Mouse (Mus musculus): ENCODE measurements around the gene Fhad1. TPM values are rescaled to one million over a fixed set of nuclear protein-coding genes. Genes with fewer than 3 reads are reported as not detected.
"Not testable (repeated sequence)": the region's sequence is repeated elsewhere in the genome, so short reads cannot be mapped to it uniquely, and the experiment has no call there.

Gene Fhad1
- polyA plus RNA-seq, 1 experiment from 2014 or later: 3.9 TPM

DNA sequence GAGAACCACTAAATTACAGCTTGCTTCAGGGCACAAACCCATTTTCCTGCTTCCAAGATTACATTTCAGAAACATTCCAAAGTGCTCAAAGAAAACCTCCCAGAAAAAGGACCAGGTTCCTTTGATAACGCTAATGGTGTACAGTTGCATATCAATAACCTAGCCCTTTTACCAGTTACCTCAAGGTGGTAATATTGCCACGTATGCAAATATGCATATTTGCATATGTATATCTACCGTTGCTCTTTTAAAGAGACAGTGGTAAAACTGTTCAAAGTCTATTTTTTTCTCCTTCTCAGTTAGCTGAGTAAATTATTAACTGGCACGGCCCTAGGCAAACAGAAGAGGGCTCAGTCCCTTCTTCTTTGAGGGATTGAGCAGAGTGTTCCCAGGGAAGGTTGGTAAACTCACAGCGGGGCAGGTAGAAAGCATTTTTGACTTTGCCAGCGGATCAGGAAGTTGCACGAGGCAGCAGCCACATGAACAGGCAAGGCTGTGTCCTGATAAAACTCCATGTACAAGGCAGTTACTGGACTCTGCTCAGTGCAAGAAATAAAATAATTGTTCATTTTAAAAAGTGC is 15.3 kb downstream of the Fhad1 start:
- H3K36me3 ChIP-seq: no peaks in the 10 kb centered on the region
- H3K27me3 ChIP-seq (replicated peaks): no peaks in the 10 kb centered on the region
- peaks cover 7% of the 10 kb centered on the region; the same call in 1 of the 2 replicates for H3K9me3 ChIP-seq (replicated peaks)
- H3K4me1 ChIP-seq (replicated peaks): peaks cover 10% of the 10 kb centered on the region; the same call in 1 of the 2 replicates
- no peak overlapping the region for H3K4me2 ChIP-seq
- H3K9ac ChIP-seq: no peak overlapping the region
- H3K4me3 ChIP-seq: no peak overlapping the region
- ATAC-seq (ENCODE audit: insufficient number of reproducible peaks, low FRiP score): no peak
- 56% methylated on average over 7 of the region's 7 CpGs for whole genome bisulfite sequencing
- H3K27ac ChIP-seq (ENCODE audit: poor library complexity, severe bottlenecking): no peak overlapping the region

GRCm38 (mm10) chr4:141998282-141998821 is 16.5 kb downstream of the Fhad1 start:
- Histone ChIP-seq H3K4me1 (replicated peaks) (peaks cover 10% of the 10 kb centered on the region; the same call in 1 of the 2 replicates), H3K36me3 (no peaks in the 10 kb centered on the region), H3K9me3 (replicated peaks) (peaks cover 7% of the 10 kb centered on the region; the same call in 1 of the 2 replicates), H3K27ac (ENCODE audit: poor library complexity, severe bottlenecking) (no peak overlapping the region), H3K27me3 (replicated peaks) (no peaks in the 10 kb centered on the region), H3K4me3 (peak overlapping the region; percentile 30), H3K4me2 (peak overlapping the region; percentile 56), H3K9ac (no peak overlapping the region)
- 26% methylated on average over 11 of the region's 11 CpGs for WGBS
- ATAC-seq (ENCODE audit: insufficient number of reproducible peaks, low FRiP score): no peak

- Histone ChIP-seq H3K9ac (no peak overlapping the region), H3K4me1 (replicated peaks) (peaks cover 10% of the 10 kb centered on the region; the same call in 1 of the 2 replicates), H3K27ac (ENCODE audit: poor library complexity, severe bottlenecking) (no peak overlapping the region), H3K9me3 (replicated peaks) (no peaks in the 10 kb centered on the region), H3K27me3 (replicated peaks) (no peaks in the 10 kb centered on the region), H3K4me3 (no peak overlapping the region), H3K36me3 (no peaks in the 10 kb centered on the region), H3K4me2 (no peak overlapping the region)
- WGBS: 73% methylated on average over 3 of the region's 3 CpGs
- no peak for ATAC-seq (ENCODE audit: insufficient number of reproducible peaks, low FRiP score)
These were observed 18.0 kb downstream of the Fhad1 start for GRCm38 (mm10) chr4:141996880-141997279.

- no peaks in the 10 kb centered on the region for H3K36me3 ChIP-seq
- H3K4me1 ChIP-seq (replicated peaks): peaks cover 10% of the 10 kb centered on the region; the same call in 1 of the 2 replicates
- 54% methylated on average over 7 of the region's 7 CpGs for WGBS
- no peak overlapping the region for H3K27ac ChIP-seq (ENCODE audit: poor library complexity, severe bottlenecking)
- no peak overlapping the region for H3K4me3 ChIP-seq
- H3K27me3 ChIP-seq (replicated peaks): no peaks in the 10 kb centered on the region
- H3K4me2 ChIP-seq: no peak overlapping the region
- no peak overlapping the region for H3K9ac ChIP-seq
- no peak for ATAC-seq (ENCODE audit: insufficient number of reproducible peaks, low FRiP score)
- H3K9me3 ChIP-seq (replicated peaks): no peaks in the 10 kb centered on the region
These were observed 18.8 kb downstream of the Fhad1 start for GRCm38 (mm10) chr4:141996086-141996485.

DNA sequence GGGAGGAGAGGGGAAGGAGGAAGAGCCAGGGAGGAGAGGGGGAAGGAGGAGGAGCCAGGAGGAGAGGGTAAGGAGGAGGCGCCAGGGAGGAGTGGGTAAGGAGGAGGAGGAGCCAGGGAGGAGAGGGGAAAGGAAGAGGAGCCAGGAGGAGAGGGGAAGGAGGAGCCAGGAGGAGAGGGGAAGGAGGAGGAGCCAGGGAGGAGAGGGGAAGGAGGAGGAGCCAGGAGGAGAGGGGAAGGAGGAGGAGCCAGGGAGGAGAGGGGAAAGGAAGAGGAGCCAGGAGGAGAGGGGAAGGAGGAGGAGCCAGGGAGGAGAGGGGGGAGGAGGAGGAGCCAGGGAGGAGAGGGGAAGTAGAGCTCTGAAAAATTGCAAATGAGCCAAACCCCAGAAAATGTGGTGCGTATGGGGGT is 20.8 kb downstream of the Fhad1 start:
- not testable (repeated sequence) for H3K36me3 ChIP-seq; H3K4me2 ChIP-seq; ATAC-seq (ENCODE audit: insufficient number of reproducible peaks, low FRiP score); H3K9me3 ChIP-seq (replicated peaks); H3K27ac ChIP-seq (ENCODE audit: poor library complexity, severe bottlenecking); H3K4me3 ChIP-seq; H3K9ac ChIP-seq; H3K4me1 ChIP-seq (replicated peaks); H3K27me3 ChIP-seq (replicated peaks)
- WGBS: 51% methylated on average over 2 of the region's 2 CpGs

GRCm38 (mm10) chr4:141993347-141994061 is 21.4 kb downstream of the Fhad1 start:
- Histone ChIP-seq H3K27me3 (replicated peaks) (no peaks in the 10 kb centered on the region), H3K9ac (no peak overlapping the region), H3K36me3 (no peaks in the 10 kb centered on the region), H3K4me3 (no peak overlapping the region), H3K27ac (ENCODE audit: poor library complexity, severe bottlenecking) (no peak overlapping the region), H3K4me2 (no peak overlapping the region), H3K9me3 (replicated peaks) (no peaks in the 10 kb centered on the region), H3K4me1 (replicated peaks) (peaks cover 9% of the 10 kb centered on the region; the same call in 1 of the 2 replicates)
- no peak for ATAC-seq (ENCODE audit: insufficient number of reproducible peaks, low FRiP score)
- 68% methylated on average over 5 of the region's 5 CpGs for WGBS

GRCm38 (mm10) chr4:141992530-141993204 is 22.2 kb downstream of the Fhad1 start:
- Histone ChIP-seq H3K4me3 (no peak overlapping the region), H3K27me3 (replicated peaks) (no peaks in the 10 kb centered on the region), H3K9ac (no peak overlapping the region), H3K9me3 (replicated peaks) (no peaks in the 10 kb centered on the region), H3K36me3 (no peaks in the 10 kb centered on the region), H3K4me1 (replicated peaks) (peaks cover 5% of the 10 kb centered on the region; the same call in 1 of the 2 replicates), H3K4me2 (no peak overlapping the region), H3K27ac (ENCODE audit: poor library complexity, severe bottlenecking) (no peak overlapping the region)
- peak; percentile 23; the same call in 1 of the 2 replicates for ATAC-seq (ENCODE audit: insufficient number of reproducible peaks, low FRiP score)
- 74% methylated on average over 14 of the region's 14 CpGs for WGBS

- 71% methylated on average over 1 of the region's 1 CpGs for WGBS
- Histone ChIP-seq H3K27me3 (replicated peaks) (no peaks in the 10 kb centered on the region), H3K4me3 (no peak overlapping the region), H3K9me3 (replicated peaks) (no peaks in the 10 kb centered on the region), H3K9ac (no peak overlapping the region), H3K4me2 (no peak overlapping the region), H3K4me1 (replicated peaks) (no peaks in the 10 kb centered on the region), H3K27ac (ENCODE audit: poor library complexity, severe bottlenecking) (no peak overlapping the region), H3K36me3 (no peaks in the 10 kb centered on the region)
- no peak for ATAC-seq (ENCODE audit: insufficient number of reproducible peaks, low FRiP score)
These were observed 26.7 kb downstream of the Fhad1 start for GRCm38 (mm10) chr4:141988178-141988577.

- H3K36me3 ChIP-seq: no peaks in the 10 kb centered on the region
- H3K9me3 ChIP-seq (replicated peaks): 0 out of 2 replicates have a peak, but pooled peaks cover 6% of the 10 kb centered on the region
- no peak overlapping the region for H3K4me2 ChIP-seq
- no peaks in the 10 kb centered on the region for H3K4me1 ChIP-seq (replicated peaks)
- 57% methylated on average over 3 of the region's 3 CpGs for WGBS
- no peaks in the 10 kb centered on the region for H3K27me3 ChIP-seq (replicated peaks)
- no peak overlapping the region for H3K27ac ChIP-seq (ENCODE audit: poor library complexity, severe bottlenecking)
- H3K9ac ChIP-seq: no peak overlapping the region
- H3K4me3 ChIP-seq: no peak overlapping the region
- no peak for ATAC-seq (ENCODE audit: insufficient number of reproducible peaks, low FRiP score)
These were observed 31.2 kb downstream of the Fhad1 start for GRCm38 (mm10) chr4:141983689-141984088.

GRCm38 (mm10) chr4:141981475-141981874 is 33.4 kb downstream of the Fhad1 start:
- H3K9ac ChIP-seq: no peak overlapping the region
- 0 out of 2 replicates have a peak, but pooled peaks cover 6% of the 10 kb centered on the region for H3K9me3 ChIP-seq (replicated peaks)
- 69% methylated on average over 3 of the region's 3 CpGs for WGBS
- H3K27me3 ChIP-seq (replicated peaks): no peaks in the 10 kb centered on the region
- no peak overlapping the region for H3K4me2 ChIP-seq
- H3K36me3 ChIP-seq: no peaks in the 10 kb centered on the region
- H3K4me1 ChIP-seq (replicated peaks): no peaks in the 10 kb centered on the region
- H3K4me3 ChIP-seq: no peak overlapping the region
- no peak overlapping the region for H3K27ac ChIP-seq (ENCODE audit: poor library complexity, severe bottlenecking)
- ATAC-seq (ENCODE audit: insufficient number of reproducible peaks, low FRiP score): no peak

DNA sequence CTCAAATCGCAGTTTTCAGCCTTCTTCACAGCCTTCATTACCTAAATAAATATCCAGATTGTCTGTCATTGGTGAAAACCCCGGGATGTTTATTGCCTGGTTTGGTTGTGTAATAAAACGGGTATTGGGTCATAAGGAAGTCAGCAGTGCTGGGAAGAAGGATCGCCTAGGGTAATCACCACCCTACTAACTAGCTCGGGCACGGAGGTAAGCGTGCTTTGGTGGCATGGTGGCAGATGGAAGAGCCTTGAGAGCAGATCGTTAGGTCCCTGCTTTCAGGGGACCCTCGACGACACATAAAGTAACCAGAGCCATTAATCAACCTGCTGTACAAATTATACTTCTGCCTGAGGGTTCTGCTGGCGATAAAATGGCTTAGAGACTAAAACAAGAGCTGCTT is 36.3 kb downstream of the Fhad1 start:
- 78% methylated on average over 11 of the region's 11 CpGs for WGBS
- no peak for ATAC-seq (ENCODE audit: insufficient number of reproducible peaks, low FRiP score)
- H3K27me3 ChIP-seq (replicated peaks): no peaks in the 10 kb centered on the region
- no peak overlapping the region for H3K27ac ChIP-seq (ENCODE audit: poor library complexity, severe bottlenecking)
- no peak overlapping the region for H3K9ac ChIP-seq
- H3K9me3 ChIP-seq (replicated peaks): 0 out of 2 replicates have a peak, but pooled peaks cover 6% of the 10 kb centered on the region
- no peaks in the 10 kb centered on the region for H3K4me1 ChIP-seq (replicated peaks)
- H3K4me3 ChIP-seq: no peak overlapping the region
- no peaks in the 10 kb centered on the region for H3K36me3 ChIP-seq
- no peak overlapping the region for H3K4me2 ChIP-seq

All from heart, embryonic 12.5 days (tissue).